Mouse (Mus musculus) heart, embryonic 11.5 days (tissue): ENCODE data around the gene Saxo2. TPM values are rescaled to one million over a fixed set of nuclear protein-coding genes. Genes with fewer than 3 reads are reported as not detected.

Experiments used
- polyA plus RNA-seq: library from polyadenylated mRNA; unstranded; fragments of >200 nt; fragmentation: Nextera tagmentation; extraction: Ambion mirVana; gene quantifications from 2 replicates; pipeline ENCODE4 v1.2.1, GENCODE M21; 2014

The Saxo2 gene
- polyA plus RNA-seq, 1 experiment from 2014 or later = 6.0 TPM

Other genes with a start within 250 kb of the Saxo2 start
- gene Efl1, start 86 bp upstream of the Saxo2 start, polyA plus RNA-seq = 16.4 and 16.9 TPM in 2 replicates
- gene Mex3b, start 218.8 kb upstream of the Saxo2 start, polyA plus RNA-seq = 10.8 and 12.2 TPM in 2 replicates